Mouse (Mus musculus) kidney, postnatal 14 days (tissue): ENCODE data around the gene Tmem169.
"Not testable (repeated sequence)": the region's sequence is repeated elsewhere in the genome, so short reads cannot be mapped to it uniquely, and the experiment has no call there.

ENCODE experiments used
- DNase-seq: peaks from one replicate; pipeline ENCODE4 v3.0.0; 2022; ENCODE audit warnings: mixed read lengths

Tmem169 gene

GRCm38 (mm10) chr1:72283992-72284485 lies at the start of gene Tmem169, which contains the start of gene Pecr:
Tmem169 (plus strand) TSS chr1:72284369.
Pecr (minus strand) TSS chr1:72284314.
- peak; percentile 96 for DNase-seq

DNA sequence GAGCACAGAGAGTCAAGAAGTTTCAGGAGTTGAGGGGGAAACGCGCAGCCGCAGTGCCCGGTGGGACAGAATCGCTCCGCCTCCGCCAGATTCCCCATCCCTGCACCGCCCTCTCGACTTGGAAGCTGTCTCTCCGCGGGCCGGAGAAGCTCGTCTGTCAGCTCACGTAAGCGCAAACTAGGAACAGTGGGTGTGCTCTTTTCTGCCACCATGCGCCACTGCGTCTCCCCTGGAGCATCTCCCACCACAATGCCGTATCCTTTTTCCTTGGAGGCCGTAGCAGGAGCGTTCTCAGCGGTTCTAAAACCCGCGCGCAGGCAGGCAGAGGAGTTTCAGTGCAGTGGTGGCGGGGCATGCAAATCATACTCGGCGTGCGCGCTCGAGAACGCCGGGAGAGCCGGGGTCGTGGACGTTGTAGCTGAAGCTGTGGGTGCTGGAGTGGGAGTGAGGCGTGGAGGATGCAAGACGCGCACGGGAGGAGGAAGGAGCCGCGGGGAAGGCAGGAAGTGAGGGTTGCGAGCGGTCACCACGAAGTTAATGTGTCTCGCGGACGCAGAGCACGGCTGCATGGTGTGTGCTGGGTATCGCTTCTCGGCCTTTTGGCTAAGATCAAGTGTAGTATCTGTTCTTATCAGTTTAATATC lies 47.7 kb upstream of the Tmem169 start:
- DNase-seq, result peak; percentile 84

DNA sequence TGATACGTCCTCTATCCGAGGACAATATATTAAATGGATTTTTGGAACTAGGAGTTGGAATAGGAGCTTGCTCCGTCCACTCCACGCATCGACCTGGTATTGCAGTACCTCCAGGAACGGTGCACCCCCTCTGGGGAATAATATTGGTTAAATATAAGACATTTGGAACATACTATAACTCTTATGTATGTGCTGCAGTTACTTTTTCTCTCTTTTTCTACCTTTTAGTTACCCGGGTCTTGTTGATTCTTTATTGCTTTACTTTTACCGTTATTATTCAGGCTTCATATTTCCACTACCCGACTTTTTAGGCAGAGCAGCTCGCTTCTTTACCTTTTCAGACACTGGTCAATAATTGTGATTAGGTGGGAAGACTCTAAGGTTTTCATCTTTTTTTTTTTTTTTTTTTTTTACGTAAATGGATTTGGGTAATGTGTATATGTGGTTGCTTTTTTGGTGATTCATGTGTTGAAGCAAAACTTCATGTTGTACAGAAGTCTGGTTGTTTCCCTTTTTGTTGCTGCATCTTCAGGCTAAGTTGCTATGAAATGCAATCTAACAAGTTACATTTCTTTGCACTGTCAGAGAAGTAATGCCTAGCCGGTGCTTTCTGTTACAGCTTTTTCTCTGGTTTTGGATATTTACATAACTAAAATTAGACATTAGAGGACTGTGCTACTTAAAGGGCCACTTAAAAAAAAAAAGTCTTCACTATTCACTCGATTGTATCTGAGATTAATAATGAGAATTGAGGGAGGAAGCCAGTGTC lies 47.0 kb upstream of the Tmem169 start:
- peak; percentile 46 for DNase-seq

- no peak for DNase-seq
Measured at GRCm38 (mm10) chr1:72238016-72238580, 46.1 kb upstream of the Tmem169 start.

GRCm38 (mm10) chr1:72239113-72239512 lies 45.1 kb upstream of the Tmem169 start:
- not testable (repeated sequence) for DNase-seq

DNA sequence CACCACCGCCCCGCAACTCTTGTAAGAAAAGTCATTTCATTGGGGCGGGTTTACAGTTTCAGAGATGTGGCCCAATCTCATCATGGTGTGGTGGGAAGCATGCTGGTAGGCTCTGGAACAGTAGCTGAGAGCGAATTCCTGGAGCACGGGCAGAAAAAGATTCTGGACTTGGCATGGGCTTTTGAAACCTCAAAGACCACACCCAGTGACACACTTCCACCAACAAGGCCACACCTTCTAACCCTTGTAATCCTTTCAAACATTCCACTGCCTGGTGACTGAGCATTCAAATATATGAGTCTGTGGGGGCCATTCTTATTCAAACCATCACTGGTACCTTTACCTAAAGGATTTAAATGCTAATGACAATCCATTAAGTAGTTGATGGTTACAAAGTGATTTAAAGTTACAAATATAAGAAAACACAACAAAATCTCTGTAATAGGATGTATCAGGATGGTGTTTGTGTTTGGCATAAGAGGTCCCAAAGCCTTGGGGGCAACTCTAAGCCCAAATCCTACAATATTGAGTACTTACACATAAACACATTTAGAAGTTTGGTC lies 41.5 kb upstream of the Tmem169 start:
- no peak for DNase-seq

GRCm38 (mm10) chr1:72243656-72244316 lies 40.4 kb upstream of the Tmem169 start:
- peak; percentile 97 for DNase-seq

DNA sequence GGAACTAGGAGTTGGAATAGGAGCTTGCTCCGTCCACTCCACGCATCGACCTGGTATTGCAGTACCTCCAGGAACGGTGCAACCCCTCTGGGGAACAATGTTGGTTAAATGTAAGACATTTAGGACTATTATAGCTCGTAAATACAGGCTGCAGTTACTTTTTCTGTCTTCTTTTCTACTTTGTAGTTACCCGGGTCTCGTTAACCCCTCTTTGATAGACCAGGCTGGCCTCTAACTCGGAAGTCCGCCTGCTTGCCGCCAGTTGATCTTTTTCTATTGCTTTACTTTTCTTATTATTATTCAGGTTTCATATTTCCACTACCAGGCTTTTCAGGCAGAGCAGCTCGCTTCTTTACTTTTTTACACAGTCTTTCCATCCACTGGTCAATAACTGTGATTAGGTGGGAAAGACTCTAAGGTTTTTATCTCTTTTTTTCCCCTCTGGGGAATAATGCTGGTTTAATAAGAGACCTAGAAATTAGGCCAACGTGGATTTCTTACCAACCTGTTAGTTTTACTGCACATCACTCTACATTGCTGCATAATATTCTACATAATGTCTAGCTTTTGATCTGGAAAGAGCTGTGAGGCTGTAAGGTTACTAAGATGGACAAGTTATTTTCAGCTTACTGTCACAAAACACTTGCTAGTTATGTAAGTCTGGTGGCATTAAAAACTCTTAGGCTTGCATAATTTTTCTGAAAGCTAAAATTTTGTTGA lies 39.7 kb upstream of the Tmem169 start:
- no peak for DNase-seq

DNA sequence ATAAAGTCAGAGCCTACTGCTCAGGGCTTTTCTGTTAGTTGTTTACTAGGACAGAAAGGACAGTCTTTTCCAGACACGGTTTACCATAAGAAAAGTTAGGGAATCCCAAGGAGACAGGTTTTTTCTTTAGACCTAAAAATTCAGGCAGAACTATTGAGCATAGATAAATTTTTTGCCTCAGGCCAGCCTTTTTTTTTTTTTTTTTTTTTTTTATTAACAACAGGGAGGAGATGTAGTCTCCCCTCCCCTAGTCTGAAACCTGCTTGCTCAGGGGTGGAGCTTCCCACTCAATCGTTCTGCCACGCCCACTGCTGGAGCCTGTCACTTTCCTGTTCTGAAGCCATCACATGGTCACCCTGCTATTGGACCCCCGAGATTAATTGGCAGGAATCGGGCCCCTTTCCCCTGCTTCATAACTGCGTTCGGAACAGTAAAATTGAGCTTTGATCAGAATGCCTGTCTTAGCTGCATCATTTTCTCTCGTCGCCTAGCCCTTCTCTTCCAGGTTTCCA lies 35.9 kb upstream of the Tmem169 start:
- DNase-seq, result not testable (repeated sequence)

DNA sequence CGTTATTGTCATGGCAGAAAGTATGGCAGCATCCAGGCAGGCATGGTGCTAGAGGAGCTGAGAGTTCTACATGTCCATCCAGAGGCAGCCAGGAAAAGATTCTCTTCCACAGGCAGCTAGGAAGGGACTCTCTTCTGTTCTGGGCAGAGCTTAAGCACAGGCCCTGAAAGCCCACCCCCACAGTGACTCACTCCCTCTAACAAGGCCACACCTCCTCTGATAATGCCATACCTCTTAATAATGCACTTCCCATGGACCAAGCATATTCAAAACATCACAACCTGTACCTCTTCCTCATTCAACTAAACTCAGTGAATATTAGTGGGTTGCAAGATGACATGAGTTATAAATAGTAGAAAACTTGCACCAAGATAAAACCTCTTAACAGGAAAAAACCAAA lies 32.4 kb upstream of the Tmem169 start:
- DNase-seq, result no peak

DNA sequence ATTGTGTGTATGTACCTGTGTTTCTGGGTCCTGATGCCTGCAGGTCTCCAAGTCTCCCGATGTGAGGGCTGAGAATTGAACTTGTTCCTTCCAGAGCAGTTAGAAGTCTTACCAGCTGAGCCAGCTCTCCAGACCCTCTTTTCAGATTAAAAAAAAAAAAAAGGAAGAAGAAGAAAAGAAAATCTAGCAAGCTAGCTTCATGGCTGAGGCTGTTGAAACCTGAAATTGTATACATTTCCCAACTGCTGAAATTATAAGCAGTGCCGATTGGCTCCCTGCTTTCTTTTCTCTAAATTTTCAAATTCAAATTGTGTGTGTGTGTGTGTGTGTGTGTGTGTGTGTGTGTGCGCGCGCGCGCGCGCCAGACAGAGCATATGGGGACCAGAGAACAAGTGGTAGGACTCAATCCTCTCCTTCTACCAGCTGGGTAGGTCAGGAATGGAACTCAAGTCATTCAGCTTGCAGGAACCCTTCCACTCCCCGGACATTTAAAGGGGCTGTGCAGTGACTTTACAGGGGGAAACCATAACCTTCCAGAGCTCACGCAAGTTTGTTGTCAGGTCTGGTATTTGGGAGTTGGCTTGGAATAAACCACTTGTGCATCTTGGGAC lies 30.2 kb upstream of the Tmem169 start:
- peak; percentile 18 for DNase-seq

DNA sequence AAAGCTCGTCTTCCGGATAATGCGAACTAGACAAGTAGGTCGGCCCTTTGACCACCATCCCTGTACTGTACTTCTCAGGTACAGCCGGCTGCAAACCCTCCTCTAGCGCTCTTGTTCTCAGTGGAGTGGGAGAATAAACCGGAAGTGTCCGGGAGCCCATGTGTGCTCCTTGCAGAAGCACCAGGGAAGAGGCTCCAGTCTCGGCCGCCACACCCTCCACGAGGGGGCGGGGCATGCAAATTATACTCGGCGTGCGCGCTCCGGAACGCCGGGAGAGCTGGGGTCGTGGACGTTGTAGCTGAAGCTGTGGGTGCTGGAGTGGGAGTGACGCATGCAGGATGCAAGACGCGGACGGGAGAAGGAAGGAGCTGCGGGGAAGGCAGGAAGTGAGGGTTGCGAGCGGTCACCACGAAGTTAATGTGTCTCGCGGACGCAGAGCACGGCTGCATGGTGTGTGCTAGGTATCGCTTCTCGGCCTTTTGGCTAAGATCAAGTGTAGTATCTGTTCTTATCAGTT lies 29.6 kb upstream of the Tmem169 start:
- peak; percentile 91 for DNase-seq

DNA sequence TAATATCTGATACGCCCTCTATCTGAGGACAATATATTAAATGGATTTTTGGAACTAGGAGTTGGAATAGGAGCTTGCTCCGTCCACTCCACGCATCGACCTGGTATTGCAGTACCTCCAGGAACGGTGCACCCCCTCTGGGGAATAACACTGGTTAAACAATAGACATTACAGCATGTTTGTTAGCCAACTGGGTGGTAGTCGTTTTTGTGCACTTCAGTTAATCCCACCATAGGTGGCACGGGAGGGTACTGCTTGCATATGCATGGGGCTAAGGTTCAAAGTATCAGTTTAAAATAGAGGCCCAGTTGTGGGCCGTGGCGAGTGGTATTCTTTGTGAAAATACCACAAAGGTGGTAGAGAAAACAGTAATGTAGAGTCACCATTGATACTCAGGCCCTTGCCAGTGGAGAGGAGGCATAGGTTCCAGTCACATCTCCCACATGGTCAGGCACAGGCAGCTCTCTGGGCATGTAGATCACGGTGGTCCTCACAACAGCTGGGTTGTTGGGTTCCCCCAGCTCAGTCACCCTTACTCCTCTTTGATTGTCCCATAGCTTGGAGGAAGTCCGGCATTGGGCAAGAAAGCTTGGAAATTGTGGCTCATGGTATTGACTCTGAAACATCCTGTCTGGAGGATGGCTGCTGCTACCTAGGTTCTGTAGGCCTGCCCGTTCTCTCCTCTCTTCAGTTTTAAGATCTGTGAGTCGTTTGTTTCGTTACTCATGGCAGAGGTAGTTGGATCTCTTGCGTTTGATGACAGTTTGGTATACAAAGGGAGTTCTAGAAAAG lies 28.9 kb upstream of the Tmem169 start:
- peak; percentile 70 for DNase-seq

- no peak for DNase-seq
Measured at GRCm38 (mm10) chr1:72255854-72256175, 28.4 kb upstream of the Tmem169 start.

DNA sequence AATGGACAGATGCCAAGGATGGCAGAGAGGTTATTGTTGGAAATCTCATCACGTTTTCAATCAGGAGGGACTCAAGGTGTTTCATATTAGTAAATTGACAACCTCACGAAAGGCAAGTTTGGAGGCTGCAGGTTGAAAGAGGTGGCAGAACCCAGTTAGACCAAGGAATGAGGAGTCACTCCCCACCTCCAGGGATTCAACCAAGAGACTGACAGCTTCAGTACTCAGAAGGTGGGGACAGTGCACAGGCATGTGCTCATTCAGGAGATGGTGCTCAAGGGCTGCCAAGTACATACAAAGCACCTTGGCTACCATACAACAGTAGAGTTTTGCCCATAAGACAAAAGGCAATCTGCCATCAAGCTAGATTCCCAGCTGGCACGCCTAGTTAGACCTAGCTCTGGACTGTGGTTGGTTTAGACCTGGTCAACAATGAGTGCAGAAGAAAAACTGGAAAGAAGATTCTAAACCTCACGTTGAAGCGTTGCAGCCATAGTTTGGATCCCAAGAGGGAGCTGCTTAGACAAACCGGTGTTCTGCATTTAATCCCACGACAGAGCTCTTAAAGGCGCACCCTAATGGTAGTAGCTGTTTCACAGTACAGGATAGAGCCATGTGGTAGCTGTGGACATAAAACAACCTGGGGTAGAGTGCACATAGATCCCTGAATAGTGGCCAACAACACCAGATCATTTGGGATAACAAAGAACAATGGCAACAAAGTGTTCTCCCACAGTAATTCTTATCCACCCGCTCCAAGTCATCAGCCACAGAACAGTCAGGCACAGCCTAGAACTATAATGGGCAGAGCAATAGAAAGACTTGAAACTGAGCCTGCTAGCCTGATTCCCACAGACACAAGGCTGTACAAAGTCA lies 27.6 kb upstream of the Tmem169 start:
- DNase-seq, result no peak

DNA sequence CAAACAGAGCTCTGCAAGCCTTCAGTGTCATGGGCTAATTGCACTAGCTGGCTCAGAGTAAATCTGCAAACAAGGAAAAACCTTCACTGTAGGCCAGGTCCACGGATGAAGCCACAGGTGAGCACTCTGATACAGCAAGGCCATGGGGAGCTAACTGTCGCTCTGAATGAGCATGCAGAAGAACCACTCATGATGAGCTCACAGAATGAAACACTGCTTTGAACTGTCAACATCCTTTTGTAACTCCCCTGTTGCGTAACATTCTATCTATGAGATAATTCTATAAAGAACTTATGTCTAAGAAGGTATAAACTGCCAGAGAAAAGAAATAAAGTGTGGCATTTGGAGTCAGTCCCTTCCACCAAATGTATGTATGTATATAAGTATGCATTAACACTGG lies 21.1 kb upstream of the Tmem169 start:
- no peak for DNase-seq

DNA sequence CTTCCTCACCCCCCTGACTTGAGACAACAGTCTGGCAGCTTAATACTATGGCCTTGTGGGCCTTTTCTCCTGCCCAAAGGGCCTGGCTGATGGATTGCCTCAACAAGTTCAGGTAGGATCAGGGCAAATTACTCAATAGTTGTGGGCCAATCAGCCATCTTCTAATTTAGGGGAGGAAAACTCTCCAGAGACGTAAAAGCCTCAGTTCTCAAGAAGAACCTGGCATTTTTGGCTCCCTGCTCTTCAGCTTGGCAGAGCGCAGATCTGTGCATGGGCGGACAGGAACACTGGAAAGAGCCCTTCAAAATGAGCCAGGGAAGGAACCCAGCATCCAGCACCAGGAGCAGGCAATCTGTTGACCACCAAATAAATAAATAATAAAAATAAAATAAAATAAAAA lies 6.1 kb upstream of the Tmem169 start:
- DNase-seq, result no peak

- no peak for DNase-seq
Measured at GRCm38 (mm10) chr1:72282604-72283003, 1.6 kb upstream of the Tmem169 start.

GRCm38 (mm10) chr1:72284539-72284938 lies 370 bp downstream of the Tmem169 start:
- no peak for DNase-seq

DNA sequence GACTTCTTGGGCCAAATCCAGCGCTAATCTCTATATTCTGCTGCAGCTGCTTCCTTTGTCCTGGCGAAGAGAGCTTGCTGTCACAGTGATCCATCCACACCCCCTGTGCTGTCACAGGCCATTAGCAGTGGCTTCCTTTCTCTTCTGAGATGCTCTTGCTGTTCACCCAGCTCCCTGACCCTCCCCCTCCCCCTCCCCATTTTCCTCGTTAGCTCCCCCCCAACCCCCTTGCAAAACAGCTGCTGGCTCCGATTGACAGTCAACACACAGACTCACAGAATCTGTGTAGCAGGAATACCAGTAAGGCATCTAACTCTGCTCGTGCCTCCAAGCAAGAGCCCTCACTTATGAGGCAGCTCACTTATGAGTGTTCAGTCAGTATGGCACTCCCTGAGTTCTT lies 2.7 kb downstream of the Tmem169 start:
- no peak for DNase-seq
